Mouse (Mus musculus) cerebellum, adult 2 months (tissue): ENCODE measurements around the gene Pank4. TPM values are rescaled to one million over a fixed set of nuclear protein-coding genes. Genes with fewer than 3 reads are reported as not detected.

Experiments used
- DNase-seq, 2 experiments: peaks; one replicate each; pipeline ENCODE4 v3.0.0; 2021
- H3K27ac ChIP-seq: fragments of 200-500 bp; 2 replicates; pipeline ENCODE4 v1.5.1; 2012; ENCODE audit warnings: low read length, control low read depth, inconsistent platforms; ENCODE audit not compliant: insufficient read depth
- H3K27me3 ChIP-seq: fragments of 200-500 bp; 2 replicates; pipeline ENCODE4 v1.6.1; 2012; ENCODE audit warnings: inconsistent platforms, mild to moderate bottlenecking, low read length, moderate library complexity; ENCODE audit not compliant: control insufficient read depth, insufficient read depth
- H3K4me1 ChIP-seq: fragments of 200-500 bp; 2 replicates; pipeline ENCODE4 v1.6.1; 2011; ENCODE audit warnings: low read length; ENCODE audit not compliant: control insufficient read depth, insufficient read depth
- H3K4me3 ChIP-seq: fragments of 200-500 bp; replicated peaks from 2 replicates; pipeline ENCODE3; 2011; ENCODE audit warnings: mild to moderate bottlenecking, low read depth, low read length, control low read depth; ENCODE audit not compliant: insufficient read depth
- CTCF ChIP-seq: fragments of 200-500 bp; IDR thresholded peaks from 2 replicates; pipeline ENCODE4 v1.5.1; 2011; ENCODE audit warnings: low read depth, mild to moderate bottlenecking, control low read depth, low read length, moderate library complexity, borderline replicate concordance; ENCODE audit not compliant: insufficient read depth
- POLR2A ChIP-seq: fragments of 200-500 bp; IDR thresholded peaks from 2 replicates; pipeline ENCODE4 v1.6.1; 2011; ENCODE audit warnings: low read length, control low read depth, borderline replicate concordance; ENCODE audit not compliant: insufficient read depth
- whole genome bisulfite sequencing: fragments of 180-500 bp; shearing (Covaris S2); methylation state at CpG from one replicate; pipeline ENCODE4 v1.1.7; 2018; 5-methylcytosine and 5-hydroxymethylcytosine counted together
- polyA plus RNA-seq: library from polyadenylated mRNA; depleted of rRNA; stranded (reverse); fragments of >200 nt; gene quantifications from 2 replicates; pipeline ENCODE4 v1.2.3, GENCODE M21; 2012

Pank4 gene
- polyA plus RNA-seq, 1 experiment = 85.5 TPM

GRCm38 (mm10) chr4:154982247-154983120 lies 18.6 kb downstream of the Pank4 start:
- DNase-seq = no peak
- 71% methylated on average over 19 of the region's 19 CpGs for WGBS

GRCm38 (mm10) chr4:154983767-154984166 lies 19.8 kb downstream of the Pank4 start:
- WGBS = 25% methylated on average over 24 of the region's 24 CpGs

More at GRCm38 (mm10) chr4:154982247-154983120, 18.6 kb downstream of the Pank4 start:
- Histone ChIP-seq H3K27me3 (no peaks in the 10 kb centered on the region), H3K4me3 (no peak overlapping the region), H3K4me1 (peaks cover 24% of the 10 kb centered on the region), H3K27ac (no peak overlapping the region)
- TF ChIP-seq CTCF (no peak), POLR2A (no peak)

DNA sequence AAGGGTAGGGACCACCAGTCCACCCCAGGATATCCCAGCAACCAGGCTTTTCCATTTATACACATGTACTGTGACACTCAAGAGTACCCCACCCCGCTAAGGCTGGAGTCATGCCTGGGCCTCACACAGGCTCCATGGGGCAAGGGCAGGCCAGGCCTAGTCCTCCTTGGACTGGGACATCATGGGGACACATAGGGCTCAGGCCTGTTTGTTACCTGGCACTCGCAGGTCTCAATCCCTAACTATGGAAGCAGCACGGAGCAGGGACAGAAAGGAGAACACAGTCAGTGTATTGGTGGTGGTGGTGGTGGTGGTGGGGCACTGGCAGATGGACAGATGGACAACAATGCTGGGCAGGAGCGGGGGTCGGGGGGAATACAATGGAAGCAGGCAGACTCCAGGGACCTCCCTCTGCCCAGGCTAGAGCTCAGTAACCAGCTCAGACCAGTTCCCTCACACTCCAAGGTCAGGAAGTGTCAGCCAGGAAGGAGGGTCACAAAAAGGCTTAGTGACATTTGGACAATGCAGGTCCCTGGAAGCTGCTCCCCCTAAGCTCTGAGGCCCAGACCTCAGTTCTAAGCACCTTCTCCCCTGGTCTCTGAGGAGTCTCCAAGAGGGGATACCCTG lies 21.3 kb downstream of the Pank4 start:
- WGBS = 80% methylated on average over 5 of the region's 5 CpGs

More at GRCm38 (mm10) chr4:154983767-154984166, 19.8 kb downstream of the Pank4 start:
- no peak overlapping the region for H3K4me3 ChIP-seq
- DNase-seq = no peak
- no peaks in the 10 kb centered on the region for H3K27me3 ChIP-seq
- peaks cover 24% of the 10 kb centered on the region for H3K4me1 ChIP-seq
- TF ChIP-seq CTCF = no peak
- no peak for TF ChIP-seq POLR2A
- H3K27ac ChIP-seq = no peak overlapping the region

DNA sequence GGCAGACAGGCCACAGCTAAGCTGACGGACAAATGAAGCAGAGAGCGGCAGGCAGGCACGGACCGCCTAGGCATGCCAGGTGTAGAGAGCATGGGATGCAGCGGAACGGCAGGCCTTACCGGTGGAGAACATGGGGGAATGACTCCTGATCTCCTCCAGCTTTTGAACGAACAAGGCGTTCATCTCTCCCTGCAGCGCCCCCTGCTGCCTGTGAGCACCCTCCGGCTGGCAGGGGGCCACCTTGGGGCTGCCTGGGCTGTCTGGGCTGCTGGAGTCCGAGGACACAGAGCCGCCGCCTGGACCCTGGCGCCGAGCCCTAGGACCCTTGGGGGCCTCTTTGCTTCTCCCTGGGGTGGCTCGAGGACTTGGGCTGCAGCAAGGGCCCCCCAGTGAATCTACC lies 22.2 kb downstream of the Pank4 start:
- Histone ChIP-seq H3K27ac (no peak overlapping the region), H3K4me1 (peaks cover 24% of the 10 kb centered on the region), H3K4me3 (no peak overlapping the region), H3K27me3 (no peaks in the 10 kb centered on the region)
- WGBS = 23% methylated on average over 17 of the region's 17 CpGs
- DNase-seq = peak; percentile 66 to 74
- peak; percentile 53; the same call in 1 of the 2 replicates for TF ChIP-seq CTCF
- no peak for TF ChIP-seq POLR2A

More for the DNA sequence above, 21.3 kb downstream of the Pank4 start:
- Histone ChIP-seq H3K4me1 (peaks cover 24% of the 10 kb centered on the region), H3K4me3 (no peak overlapping the region), H3K27me3 (no peaks in the 10 kb centered on the region), H3K27ac (no peak overlapping the region)
- TF ChIP-seq CTCF (no peak), POLR2A (no peak)
- DNase-seq = no peak

DNA sequence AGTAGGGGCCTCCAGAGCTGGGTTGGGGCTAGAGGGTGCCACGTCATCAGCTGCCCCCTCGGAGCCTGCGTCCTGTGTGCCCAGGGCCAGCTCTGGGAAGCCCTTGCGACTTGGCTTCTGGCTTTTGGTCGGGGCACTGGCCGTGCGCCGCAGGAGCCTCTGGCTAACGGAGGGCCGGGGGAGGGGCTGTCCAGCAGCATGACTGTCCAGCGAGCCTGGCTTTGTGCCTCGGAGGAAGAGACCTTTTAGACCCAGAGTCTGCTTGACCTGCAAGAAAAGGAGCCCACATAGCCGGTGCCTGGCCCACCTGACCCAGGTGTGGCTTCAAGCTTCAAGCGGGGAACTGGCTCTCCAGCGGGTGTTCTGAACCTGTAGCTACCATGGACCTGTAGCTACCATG lies 22.8 kb downstream of the Pank4 start:
- H3K27ac ChIP-seq = no peak overlapping the region
- H3K27me3 ChIP-seq = no peaks in the 10 kb centered on the region
- WGBS = 43% methylated on average over 15 of the region's 15 CpGs
- TF ChIP-seq CTCF (no peak), POLR2A (no peak)
- no peak for DNase-seq
- H3K4me1 ChIP-seq = peaks cover 19% of the 10 kb centered on the region
- no peak overlapping the region for H3K4me3 ChIP-seq

- 0 out of 2 replicates have a peak overlapping the region, but pooled peaks have one; percentile 7 for H3K27ac ChIP-seq
- DNase-seq = no peak
- WGBS = 12% methylated on average over 4 of the region's 4 CpGs
- TF ChIP-seq CTCF (no peak), POLR2A (no peak)
- no peak overlapping the region for H3K4me3 ChIP-seq
- H3K4me1 ChIP-seq = peaks cover 34% of the 10 kb centered on the region
- no peaks in the 10 kb centered on the region for H3K27me3 ChIP-seq
These were observed 31.0 kb downstream of the Pank4 start for GRCm38 (mm10) chr4:154994876-154995275.

DNA sequence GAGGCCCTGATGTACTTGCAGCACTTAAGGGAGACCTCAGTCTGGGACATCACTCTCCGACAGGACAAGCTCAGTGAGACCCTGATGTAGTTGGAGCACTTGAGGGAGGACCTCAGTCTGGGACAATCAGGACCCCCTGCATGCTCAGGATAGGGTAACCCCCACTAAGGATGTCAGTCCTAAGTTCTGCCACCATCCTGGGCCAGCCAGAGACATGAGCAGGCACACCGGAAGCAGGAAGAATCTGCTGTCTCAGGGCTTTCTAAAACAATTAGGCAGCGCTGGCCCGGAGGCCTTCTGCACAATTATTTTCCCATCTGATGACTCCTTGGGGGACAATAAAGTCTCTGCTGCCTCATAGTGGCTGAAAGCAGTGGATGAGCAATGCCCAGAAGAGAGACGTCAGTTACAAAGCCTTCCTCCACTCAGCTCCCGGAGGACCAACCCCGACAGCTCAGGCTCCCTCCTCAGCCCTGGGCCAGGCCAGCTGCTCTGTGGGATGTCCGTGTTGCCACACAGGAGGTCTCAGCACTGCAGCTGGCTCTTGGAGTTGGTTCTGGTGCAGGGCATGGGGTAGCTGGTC lies 32.7 kb downstream of the Pank4 start:
- no peak overlapping the region for H3K4me3 ChIP-seq
- WGBS = 11% methylated on average over 8 of the region's 8 CpGs
- DNase-seq = peak in 1 of 2 experiments; percentile 42
- no peak for TF ChIP-seq POLR2A
- peak; percentile 38; the same call in 1 of the 2 replicates for TF ChIP-seq CTCF
- H3K27ac ChIP-seq = no peak overlapping the region
- H3K4me1 ChIP-seq = peaks cover 37% of the 10 kb centered on the region
- no peaks in the 10 kb centered on the region for H3K27me3 ChIP-seq
